Mouse (Mus musculus) spleen, adult 18-20 months (tissue): ENCODE data around the gene Mettl7a3.
"Not testable (repeated sequence)": the region's sequence is repeated elsewhere in the genome, so short reads cannot be mapped to it uniquely, and the experiment has no call there.

ENCODE experiments used
- DNase-seq, 2 experiments: peaks; one replicate each; pipeline ENCODE4 v3.0.0; 2022; ENCODE audit warnings: mixed read lengths in 2 of 2

The Mettl7a3 gene

DNA sequence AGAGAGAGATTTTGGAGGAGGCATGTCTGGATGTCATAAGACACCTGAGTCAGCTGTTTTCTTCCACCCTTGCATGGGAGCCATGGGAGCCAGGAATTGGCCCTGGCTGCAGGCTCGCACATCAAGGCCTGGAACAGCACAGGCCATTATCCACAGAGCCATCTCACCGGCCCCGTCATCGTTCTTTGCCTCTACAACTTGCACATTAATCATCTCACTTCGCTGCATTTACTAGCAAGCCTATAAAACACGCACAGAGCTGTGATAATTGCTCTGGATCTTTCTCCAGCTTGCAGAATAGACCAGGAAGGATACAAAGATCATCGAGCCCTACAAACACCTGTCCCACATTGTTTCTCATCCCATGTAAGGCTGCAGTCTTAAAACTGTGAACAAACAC, 4.0 kb upstream of the Mettl7a3 start:
- DNase-seq: no peak

DNA sequence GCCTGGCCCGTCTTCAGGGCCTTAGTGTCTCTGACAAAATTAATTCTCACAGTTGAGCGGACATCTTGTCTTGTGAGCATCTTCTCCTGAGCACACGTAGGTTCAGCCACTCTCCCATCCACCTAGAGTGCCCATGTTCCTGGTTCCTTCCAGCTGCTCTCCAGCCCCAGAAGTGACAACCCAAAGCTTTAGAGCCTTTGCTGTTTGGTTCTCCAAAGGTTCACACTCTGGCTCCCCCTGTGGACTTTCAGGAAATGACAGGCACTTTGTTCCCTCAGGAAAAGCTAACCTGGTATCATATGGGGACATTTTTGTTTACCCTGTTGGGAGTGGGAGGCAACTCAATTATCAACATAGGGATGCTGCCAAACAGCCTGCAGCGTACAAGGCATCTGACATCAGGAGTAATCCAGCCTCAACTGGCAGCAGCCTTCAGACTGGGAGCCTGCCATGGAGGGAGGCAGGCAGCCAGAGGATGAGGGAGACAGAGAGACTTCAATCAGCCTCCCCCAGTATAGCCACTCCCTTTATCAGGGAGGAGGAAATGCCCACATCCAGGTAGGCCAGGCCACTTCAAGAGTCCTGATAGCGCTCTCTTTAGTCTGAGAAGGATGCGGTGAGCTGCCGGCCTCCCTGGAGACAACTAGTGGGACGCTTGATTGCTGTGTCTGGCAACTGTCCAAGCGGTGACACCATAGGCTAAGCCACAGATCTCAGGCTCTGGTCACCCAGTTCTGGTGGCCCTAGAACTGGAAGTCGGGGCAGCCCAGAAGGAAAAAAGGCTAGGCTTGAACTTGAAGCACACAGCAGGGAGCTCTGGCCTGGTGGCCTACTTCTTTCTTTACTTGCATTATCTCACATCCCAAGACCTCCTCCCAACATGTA, 2.4 kb upstream of the Mettl7a3 start:
- DNase-seq: not testable (repeated sequence)

DNA sequence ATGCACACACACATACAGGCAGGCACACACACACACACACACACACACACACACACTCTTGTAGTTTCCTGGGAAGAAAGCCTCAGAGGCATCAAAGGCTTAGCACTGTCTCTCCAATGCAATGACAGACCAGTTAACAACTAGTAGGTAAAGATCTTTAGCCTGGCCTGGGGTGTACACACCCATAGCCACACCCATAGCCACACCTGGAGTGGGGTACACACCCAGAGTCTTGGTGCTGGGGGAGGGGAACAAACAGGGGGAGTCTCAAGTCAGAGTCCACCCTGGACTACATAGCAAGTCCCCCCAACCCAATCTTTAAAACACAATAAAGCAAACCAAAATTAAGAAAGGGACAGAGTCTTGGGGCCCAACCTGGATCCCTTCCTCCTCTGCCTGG, 2.6 kb downstream of the Mettl7a3 start:
- DNase-seq: not testable (repeated sequence)

DNA sequence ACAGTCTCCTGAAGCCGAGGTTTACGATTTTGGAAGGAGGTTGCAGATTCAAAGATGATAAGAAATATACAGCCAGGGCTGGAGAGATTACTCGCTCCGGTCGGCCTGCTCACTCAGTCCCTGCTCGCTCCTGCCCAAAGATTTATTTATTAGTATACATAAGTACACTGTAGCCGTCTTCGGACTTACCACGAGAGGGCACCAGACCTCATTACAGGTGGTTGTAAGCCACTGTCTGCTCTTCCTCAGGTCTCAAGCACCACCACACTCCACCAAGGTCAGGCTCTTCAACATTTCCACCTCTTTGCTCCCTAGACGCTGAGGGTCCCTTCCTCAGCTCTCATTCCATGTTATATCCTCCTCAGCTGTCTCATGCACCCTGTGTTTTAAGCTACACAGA, 3.1 kb downstream of the Mettl7a3 start:
- peak; percentile 35 to 60 for DNase-seq

DNA sequence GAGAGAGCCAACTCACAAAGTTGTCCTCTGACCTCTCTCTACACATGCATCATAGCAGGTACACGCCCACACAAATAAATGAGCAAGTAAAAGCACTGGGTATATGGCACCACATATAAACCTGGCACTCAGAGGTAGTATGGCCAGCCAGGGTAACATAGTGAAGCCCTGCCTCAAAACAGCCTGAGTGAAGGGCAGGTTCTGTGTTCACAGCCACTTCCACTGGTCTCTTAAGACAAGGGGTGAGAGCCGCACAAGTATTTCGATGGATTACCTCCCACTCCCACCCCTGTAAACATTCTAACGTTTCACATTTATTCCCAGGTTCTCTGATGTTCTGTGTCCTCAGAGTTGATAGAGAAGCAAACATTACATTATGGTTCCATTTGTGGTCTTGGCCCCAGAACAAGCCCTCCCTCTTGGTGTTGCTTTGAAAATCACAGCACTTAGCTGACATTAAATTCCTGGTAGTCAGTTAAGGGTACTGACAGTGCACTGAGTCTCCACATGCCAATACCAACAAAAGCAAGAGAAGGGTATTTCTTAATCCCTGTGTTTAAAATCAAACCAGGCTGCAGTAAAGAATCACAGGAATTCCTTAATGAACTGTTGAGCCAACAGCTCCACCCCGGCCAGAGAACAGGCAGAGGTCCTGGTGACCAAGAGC, 6.7 kb downstream of the Mettl7a3 start:
- DNase-seq: not testable (repeated sequence)

DNA sequence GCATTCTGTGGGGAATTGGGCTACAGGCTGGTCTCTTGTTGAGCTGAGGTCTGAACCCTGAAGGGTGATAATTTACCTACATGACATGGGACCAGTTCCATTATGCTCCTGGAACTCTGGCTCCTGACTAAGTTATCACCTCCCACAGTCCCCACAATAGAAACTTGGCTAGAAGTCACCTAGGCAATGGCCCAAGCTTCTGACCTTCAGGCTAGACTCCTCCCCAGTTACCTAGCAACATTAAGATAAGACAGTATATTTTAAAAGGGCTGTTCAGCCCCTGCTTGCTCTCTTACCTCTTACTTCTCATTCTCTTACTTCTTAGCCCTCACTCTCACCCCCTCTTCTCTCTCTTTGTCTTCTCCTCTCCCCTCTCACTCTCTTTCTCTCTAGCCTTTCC, 10.8 kb downstream of the Mettl7a3 start:
- no peak for DNase-seq

DNA sequence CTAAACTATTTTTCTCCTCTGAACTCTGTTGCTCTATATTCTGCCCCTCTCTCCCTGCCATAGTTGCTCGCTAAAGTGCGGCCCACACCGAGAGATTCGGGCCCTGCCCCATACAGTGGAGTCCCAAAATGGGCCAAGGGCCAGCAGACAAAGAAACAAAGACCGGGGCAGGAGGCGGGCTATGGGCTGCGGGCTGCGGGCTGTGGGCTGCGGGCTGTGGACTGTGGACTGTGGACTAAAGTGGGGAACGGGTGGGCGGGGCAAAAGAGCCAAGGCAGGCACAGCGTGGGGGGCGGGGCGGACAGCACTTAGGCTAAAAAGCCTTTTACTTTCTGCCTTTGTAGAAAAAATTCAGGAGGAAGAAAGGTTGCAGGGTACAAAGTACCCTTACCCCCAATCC, 12.0 kb downstream of the Mettl7a3 start:
- no peak for DNase-seq

DNA sequence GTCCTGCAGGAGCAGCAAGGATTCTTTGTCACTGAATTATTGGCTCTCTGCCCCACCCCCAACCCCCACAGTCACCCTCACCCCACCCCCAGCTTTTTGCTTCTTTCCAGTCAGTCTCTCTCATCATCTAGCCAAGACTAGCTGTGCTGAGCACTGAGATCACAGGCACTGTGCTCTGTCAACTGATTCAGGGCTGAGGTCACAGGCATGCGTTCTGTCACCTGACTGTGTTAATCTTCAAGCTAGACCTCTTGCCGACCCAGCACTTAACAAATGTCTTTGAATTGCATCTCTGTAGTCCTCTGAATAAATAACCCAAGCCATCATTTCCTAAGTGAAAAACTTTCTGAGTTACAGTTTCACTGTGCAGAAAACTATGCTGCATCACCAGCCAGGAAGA, 14.8 kb downstream of the Mettl7a3 start:
- DNase-seq: no peak

DNA sequence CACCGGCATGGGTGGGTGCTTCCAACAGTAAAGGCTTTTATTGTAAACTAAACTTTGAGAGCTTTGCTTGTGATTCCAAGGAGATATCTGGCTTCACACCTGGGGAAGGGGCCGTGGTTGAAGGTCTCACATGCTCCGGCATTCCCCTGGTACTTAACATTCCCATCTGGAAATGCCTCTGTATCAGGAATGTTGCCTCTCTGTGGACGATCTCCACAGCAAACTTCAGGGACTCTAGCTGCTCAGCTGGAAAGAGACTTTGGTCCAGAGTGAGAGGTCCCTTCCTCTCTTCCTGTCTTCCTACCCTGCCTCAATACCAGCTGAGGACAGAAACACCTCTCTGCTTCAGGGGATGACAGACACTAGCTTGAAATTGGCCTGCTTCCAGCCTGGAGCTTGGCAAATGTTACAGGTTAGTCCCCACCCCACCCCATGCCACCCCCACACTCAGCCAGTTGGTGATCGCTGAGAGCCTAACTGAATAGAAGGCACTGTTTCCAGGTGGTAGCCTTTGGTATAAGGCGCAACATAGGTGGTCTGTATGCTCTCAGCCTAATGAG, 16.9 kb downstream of the Mettl7a3 start:
- no peak for DNase-seq

DNA sequence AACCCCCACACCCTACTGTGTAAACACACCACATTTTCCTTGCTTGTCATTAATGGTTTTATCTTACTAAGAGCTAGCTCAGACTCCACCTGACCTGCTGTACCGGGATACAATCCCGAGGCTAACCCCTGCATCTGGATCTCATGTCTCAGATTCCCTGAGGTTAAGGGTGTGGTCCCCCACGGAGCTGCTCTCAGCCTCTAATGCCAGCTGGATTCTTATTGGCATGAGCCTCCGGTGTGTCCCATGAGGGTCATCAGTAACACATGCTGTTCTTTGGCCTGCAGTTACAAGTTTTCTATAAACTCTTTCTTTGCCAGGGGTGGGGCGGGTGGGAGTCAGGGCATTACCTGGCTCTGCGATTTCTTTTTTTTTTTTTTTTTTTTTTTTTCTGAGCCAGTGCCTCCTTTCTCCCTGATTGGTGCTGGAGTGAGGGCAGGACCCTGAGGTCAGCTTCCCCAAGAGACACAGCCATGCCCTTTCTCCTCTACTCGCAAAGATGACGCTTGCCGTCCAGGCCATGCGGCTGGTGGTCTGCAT, 18.1 kb downstream of the Mettl7a3 start, which contains the start of the genes Methig1 and Mettl7a2:
Methig1 (plus strand) TSS at position 439 of the 540 bp plus-strand sequence.
Mettl7a2 (plus strand) TSS at position 490 of the 540 bp plus-strand sequence.
- no peak for DNase-seq

DNA sequence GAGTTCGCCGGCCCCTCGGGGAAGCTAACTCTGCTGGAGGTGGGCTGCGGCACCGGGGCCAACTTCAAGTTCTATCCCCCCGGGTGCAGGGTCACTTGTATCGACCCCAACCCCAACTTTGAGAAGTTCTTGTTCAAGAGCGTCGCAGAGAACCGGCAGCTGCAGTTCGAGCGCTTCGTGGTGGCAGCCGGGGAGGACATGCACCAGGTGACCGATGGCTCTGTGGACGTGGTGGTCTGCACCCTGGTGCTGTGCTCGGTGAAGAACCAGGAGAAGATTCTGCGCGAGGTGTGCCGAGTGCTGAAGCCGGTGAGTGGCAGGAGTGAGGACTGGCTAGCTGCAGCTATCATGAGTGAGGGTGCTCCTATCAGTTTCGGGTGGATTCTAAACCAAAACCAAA, 18.7 kb downstream of the Mettl7a3 start:
- DNase-seq: not testable (repeated sequence)

DNA sequence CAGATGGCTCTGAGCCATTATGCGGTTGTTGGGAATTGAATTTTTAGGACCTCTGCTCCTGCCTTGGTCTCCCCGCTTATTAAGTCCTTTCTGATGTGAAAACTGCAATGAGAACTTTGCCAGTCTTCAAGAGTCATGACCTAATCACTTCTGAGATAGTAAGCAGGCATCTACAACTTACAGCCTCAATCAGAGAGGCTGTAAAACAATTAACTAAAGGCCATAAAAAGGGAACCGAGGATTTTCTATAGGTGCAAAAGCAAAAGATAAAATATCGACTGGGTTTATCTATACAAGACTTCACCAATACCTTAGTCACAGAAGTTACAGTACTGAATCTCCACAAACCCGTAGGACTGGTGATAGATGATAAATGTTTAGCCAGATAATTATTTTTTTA, 21.1 kb downstream of the Mettl7a3 start:
- DNase-seq: no peak

DNA sequence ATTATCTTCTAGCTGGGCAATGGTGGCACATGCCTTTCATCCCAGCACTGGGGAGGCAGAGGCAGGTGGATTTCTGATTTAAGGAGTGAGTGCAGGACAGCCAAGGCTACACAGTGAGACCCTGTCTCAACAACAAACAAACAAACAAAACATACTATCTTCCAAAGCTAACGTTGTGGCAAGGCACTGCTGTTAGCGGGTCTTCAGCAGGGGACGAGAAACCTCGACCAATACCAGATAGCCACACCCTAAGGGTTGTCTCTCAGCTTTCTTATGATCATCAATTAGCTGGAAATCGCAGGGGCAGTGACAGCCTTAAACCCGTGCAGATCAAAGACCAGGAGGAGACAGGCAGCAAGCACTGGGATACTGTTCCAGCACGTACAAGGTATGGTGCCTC, 29.5 kb downstream of the Mettl7a3 start, which contains the start of gene Higd1c:
Higd1c (plus strand) TSS at position 301 of the 400 bp plus-strand sequence.
- no peak for DNase-seq

DNA sequence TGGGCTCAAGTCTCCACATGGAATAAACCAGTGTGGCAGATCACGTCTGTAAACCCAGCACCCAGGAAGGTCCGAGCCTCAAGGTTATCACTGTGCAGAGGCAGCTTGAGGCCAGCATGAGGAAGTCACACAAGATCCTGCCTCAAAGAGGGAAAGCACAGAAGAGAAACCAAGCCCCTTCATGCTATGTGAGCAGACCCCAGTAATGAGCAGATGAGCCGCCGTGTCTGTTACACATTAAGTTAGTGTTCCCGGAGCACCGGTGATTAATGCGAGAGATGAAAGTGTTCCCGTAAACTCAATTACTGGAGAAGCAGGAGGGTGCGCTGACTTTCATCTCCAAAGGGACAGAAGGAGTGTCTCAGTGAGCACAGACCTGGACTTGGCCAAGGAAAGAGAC, 31.2 kb downstream of the Mettl7a3 start:
- not testable (repeated sequence) for DNase-seq

DNA sequence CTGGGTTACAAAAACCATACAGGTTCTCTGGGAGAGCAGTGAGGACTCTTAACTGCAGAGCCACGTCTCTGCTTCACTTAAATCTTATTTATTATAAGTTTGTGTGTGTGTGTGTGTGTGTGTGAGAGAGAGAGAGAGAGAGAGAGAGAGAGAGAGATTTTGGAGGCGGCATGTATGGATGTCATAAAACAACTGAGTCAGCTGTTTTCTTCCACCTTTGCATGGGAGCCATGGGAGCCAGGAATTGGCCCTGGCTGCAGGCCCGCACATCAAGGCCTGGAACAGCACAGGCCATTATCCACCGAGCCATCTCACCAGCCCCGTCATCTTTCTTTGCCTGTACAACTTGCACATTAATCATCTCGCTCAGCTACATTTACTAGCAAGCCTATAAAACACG, 32.4 kb downstream of the Mettl7a3 start:
- DNase-seq: no peak

DNA sequence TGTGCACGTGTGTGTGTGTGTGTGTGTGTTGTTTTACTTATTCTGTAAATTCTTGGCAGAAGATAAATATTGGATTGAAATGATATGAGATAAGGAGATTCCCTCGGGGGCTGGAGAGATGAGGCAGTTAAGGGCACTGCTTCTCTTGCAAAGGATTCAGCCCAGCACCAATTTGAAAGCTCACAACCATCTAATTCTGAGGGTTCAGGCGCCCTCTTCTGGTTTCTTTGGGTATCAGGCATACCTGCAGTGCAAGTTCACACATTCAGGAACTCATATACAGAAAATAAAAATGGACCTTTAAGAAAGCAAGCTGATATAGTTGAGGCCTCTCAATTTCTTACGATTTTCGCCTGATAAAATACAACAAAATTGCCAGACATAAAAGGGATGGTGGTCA, 40.3 kb downstream of the Mettl7a3 start:
- peak in 1 of 2 experiments; percentile 26 for DNase-seq

DNA sequence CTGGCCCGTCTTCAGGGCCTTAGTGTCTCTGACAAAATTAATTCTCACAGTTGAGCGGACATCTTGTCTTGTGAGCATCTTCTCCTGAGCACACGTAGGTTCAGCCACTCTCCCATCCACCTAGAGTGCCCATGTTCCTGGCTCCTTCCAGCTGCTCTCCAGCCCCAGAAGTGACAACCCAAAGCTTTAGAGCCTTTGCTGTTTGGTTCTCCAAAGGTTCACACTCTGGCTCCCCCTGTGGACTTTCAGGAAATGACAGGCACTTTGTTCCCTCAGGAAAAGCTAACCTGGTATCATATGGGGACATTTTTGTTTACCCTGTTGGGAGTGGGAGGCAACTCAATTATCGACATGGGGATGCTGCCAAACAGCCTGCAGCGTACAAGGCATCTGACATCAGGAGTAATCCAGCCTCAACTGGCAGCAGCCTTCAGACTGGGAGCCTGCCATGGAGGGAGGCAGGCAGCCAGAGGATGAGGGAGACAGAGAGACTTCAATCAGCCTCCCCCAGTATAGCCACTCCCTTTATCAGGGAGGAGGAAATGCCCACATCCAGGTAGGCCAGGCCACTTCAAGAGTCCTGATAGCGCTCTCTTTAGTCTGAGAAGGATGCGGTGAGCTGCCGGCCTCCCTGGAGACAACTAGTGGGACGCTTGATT, 43.2 kb downstream of the Mettl7a3 start:
- not testable (repeated sequence) for DNase-seq

DNA sequence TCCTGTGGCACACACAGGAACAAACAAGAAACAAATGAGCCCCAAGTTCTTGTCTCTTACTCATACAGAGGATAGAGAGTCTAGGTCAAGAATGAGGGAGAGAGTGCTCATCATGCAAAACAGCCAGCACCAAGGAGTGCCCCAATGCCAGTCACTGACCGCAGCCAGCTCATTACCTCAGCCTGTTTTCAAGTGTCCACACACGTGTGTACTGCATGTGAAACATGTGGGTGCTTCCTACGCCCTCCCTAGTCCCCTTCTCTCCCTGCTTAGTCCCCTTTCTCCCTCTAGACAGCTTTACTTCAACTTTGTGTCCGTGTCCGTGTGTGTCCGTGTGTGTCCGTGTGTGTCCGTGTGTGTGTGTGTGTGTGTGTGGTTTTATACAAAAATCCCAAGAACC, 44.9 kb downstream of the Mettl7a3 start:
- no peak for DNase-seq

DNA sequence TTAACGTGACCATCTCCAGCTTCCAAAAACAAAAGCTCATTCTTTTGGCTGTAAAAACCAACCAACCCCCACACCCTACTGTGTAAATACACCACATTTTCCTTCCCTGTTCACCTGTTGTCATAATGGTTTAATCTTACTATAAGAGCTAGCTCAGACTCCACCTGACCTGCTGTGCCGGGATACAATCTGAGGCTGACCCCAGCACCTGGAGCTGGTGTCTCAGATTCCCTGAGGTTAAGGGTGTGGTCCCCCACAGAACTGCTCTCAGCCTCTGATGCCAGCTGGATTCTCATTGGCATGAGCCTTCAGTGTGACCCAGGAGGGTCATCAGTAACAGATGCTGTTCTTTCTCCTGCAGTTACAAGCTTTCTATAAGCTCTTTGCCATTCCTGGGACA, 45.4 kb downstream of the Mettl7a3 start:
- DNase-seq: no peak

DNA sequence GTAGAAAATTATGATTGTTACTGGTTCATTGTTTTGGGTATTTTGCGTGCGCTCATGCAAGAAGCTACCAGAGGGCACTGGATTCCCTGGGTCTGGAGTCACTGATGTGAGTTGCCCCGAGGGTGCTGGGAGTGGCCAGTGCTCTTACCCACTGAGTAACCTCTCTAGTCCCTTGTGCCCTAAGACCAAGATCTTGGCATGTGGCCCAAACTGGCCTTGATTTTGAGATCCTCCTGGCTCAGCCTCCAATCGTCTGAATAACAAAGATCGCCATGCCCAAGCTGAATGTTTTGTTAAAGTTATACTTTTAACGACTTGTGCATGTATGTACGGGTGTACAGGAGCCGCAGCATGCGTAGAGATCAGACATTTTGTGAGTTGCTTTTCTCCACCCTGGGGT, 51.0 kb downstream of the Mettl7a3 start:
- DNase-seq: no peak

DNA sequence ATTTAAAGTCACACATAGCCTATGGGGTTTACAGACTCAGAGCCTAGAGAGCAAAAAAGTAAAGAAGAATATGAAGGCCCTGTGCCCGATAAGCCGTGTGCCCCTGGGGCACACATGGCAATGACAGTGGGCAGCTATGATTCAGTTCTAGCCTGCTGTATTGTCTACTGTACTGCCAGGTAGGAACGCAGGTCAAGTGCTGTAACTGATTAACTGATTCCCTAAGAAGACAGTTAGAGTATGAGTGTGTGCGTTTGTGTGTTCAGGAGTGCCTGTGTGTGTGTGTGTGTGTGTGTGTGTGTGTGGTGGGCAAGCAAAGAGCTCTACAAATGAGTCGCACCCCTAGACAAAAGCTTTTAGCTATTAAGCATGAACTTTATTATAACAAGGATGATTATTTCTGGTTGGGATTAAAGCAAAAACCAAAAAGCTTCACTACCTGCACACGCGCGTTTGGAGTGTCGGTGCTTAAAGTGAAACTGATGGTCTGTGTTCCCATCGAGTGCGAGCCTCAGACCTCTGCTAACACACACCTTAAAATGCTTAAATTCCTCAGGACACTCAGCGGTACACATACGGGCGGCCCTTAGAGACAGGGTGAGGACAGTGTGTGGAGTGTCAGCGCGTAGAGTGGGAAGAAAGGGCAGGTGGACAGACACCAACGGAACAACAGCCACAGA, 53.0 kb downstream of the Mettl7a3 start:
- no peak for DNase-seq

DNA sequence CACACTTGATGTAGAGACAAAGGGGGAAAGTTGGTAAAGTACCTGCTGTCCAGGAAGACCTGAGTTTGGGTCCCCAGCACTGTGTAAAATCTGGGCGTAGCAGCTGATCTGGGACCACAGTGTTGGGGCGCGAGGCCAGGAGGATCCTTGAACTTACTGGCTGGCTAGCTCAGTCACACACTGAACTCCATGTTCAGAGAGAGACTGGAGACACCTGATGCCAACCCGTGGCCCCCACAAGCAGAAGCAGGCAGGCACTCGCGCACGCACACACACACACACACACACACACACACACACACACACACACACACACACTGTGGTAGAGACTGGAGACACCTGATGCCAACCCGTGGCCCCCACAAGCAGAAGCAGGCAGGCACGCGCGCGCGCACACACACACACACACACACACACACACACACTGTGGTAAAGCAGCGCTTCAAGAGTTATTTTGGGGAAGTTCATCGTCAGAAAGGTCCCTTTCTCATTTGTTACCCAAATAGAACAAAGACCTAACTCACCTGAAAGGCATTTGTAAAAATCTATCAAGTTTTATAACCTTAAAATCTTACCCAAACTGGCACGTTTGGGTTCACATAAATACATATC, 53.6 kb downstream of the Mettl7a3 start:
- DNase-seq: no peak
